Mouse (Mus musculus): Measurements from ENCODE around the gene Bst1.

DNA sequence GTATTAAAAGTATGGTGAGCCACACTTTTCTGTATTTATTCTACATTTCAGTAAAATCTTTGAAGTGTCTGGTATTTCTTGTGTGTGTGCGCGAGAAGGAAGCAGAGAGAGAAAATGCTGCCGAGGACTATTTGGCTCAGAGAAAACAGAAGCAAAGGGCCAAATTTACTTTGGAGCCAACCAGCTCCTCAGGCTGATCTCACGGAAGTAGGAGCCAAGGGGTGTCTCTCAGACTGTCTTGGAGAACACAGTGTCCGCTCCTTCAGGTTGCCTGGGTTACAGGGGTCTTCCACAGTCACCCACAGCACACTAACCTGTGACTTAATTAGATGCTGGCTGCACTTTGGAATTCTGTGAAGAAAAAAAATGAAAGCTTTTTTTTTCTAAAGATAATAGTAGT, 26.4 kb downstream of the Bst1 start:
- no peak for TF ChIP-seq FLI1 (IDR thresholded peaks at IDR 0.05; ENCODE audit: low read length)
- TF ChIP-seq GATA1 (IDR thresholded peaks at IDR 0.05; ENCODE audit: borderline replicate concordance, low read length), result no peak
